ENCODE assay signal across 8 mouse cellular contexts in the genomic region with DNA sequence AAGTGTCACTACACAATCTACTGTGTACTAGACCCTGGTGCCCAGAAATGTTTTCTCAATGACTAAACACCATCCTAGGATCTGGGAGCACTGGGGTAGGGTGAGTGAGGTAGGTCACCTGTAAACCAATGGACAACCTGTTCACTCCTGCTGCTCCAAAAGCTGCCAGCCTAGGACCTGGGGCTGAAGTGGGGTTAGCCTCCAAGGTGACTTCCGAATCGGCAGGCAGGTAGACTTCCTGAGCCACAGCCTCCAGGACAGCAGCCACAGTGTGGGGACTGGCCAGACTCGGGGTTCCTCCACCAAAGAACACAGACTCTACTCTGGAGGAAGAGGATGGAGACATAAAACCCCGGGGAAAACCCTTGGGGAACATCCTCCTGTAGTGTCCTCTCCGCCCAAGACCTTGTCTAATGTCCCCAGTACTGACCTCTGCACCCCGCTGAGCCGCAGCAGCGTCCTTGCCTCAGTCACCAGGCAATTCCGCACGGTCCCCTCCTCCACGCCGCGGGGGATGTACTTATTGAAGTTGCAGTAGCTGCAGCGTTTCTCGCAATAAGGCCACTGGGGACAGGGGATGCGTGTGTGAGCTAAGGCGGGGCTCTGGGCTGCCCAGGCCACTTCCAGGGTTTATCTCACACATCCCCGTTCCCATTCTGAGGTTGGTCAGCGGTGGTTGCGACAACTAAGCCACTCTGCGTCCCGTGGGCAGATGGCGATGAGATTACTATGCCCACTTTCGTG. TPM values are rescaled to one million over a fixed set of nuclear protein-coding genes. Genes with fewer than 3 reads are reported as not detected.
DNase-seq lines count a peak whose midpoint lies in the region; ATAC-seq lines count a peak whose summit lies in the region.

No protein-coding gene starts in this region.

- no peaks in the 10 kb centered on the region for H3K36me3 ChIP-seq in embryonic facial prominence, embryonic 14.5 days (ENCODE audit: control insufficient read depth, insufficient read depth, low read length)
- H3K36me3 ChIP-seq in heart, embryonic 16.5 days (ENCODE audit: control insufficient read depth, insufficient read depth), result no peaks in the 10 kb centered on the region

- H3K4me1 ChIP-seq in embryonic facial prominence, embryonic 14.5 days (ENCODE audit: control insufficient read depth, insufficient read depth, low read length), result peaks cover 8% of the 10 kb centered on the region
- peaks cover 7% of the 10 kb centered on the region for H3K4me1 ChIP-seq in heart, embryonic 16.5 days (ENCODE audit: control insufficient read depth, insufficient read depth, low read length)

- peak; percentile 32 for ATAC-seq in CD4-positive, CD25-positive, alpha-beta regulatory T cell, adult 4 months
- peak; percentile 17; the same call in 1 of the 2 replicates for ATAC-seq in embryonic facial prominence, embryonic 14.5 days (ENCODE audit: low read depth)
- ATAC-seq in heart, embryonic 16.5 days (replicated peaks; ENCODE audit: extremely low read depth, insufficient read depth, low FRiP score), result 0 out of 2 replicates have a peak, but pooled peaks have one; percentile 11
- ATAC-seq in monocyte, adult 5-6 weeks (replicated peaks; ENCODE audit: insufficient number of reproducible peaks, low FRiP score, low TSS enrichment, poor library complexity, severe bottlenecking), result no peak; the same call in 1 of the 2 replicates

- H3K9me3 ChIP-seq in embryonic facial prominence, embryonic 14.5 days (ENCODE audit: control insufficient read depth, low read length), result no peaks in the 10 kb centered on the region
- peaks cover 4% of the 10 kb centered on the region; the same call in 1 of the 2 replicates for H3K9me3 ChIP-seq in heart, embryonic 16.5 days (replicated peaks; ENCODE audit: control insufficient read depth, low read length)

- no peaks in the 10 kb centered on the region for H3K27me3 ChIP-seq in embryonic facial prominence, embryonic 14.5 days (replicated peaks; ENCODE audit: control insufficient read depth, insufficient read depth, low read length)
- H3K27me3 ChIP-seq in heart, embryonic 16.5 days (ENCODE audit: control insufficient read depth, insufficient read depth, low read length), result no peaks in the 10 kb centered on the region

- peak overlapping the region; percentile 76 for H3K27ac ChIP-seq in embryonic facial prominence, embryonic 14.5 days (replicated peaks; ENCODE audit: low read depth, low read length)
- H3K27ac ChIP-seq in heart, embryonic 16.5 days (ENCODE audit: low read length), result peak overlapping the region; percentile 79

- DNase-seq in adrenal gland, adult 2 months, result peak; percentile 81
- peak; percentile 54 for DNase-seq in embryonic facial prominence, embryonic 14.5 days (ENCODE audit: low spot score)
- peak; percentile 41 to 62 for DNase-seq in kidney, postnatal 36 days
- peak; percentile 34 for DNase-seq in lung, postnatal 25 days (ENCODE audit: low spot score)
- peak; percentile 51 to 66 for DNase-seq in right cerebral cortex, adult 2 months (ENCODE audit: low spot score in 2 of 2)

- 9% methylated on average over 24 of the region's 24 CpGs for WGBS in embryonic facial prominence, embryonic 14.5 days
- 10% methylated on average over 24 of the region's 24 CpGs for WGBS in heart, embryonic 16.5 days

- peak overlapping the region; percentile 67 for H3K4me3 ChIP-seq in embryonic facial prominence, embryonic 14.5 days (ENCODE audit: low read depth, low read length)
- peak overlapping the region; percentile 57 for H3K4me3 ChIP-seq in heart, embryonic 16.5 days (ENCODE audit: low read length)

- H3K4me2 ChIP-seq in embryonic facial prominence, embryonic 14.5 days (ENCODE audit: low read depth, low read length), result peak overlapping the region; percentile 97
- H3K4me2 ChIP-seq in heart, embryonic 16.5 days (ENCODE audit: low read depth, low read length), result peak overlapping the region; percentile 79

- H3K9ac ChIP-seq in embryonic facial prominence, embryonic 14.5 days (ENCODE audit: low read depth, low read length), result peak overlapping the region; percentile 74
- peak overlapping the region; percentile 73 for H3K9ac ChIP-seq in heart, embryonic 16.5 days (ENCODE audit: low read length)

RNA-seq across cellular contexts. Expression of gene Rsad1, which starts 0.8 kb away (rescaled TPM):
- polyA plus RNA-seq in CD4-positive, CD25-positive, alpha-beta regulatory T cell, adult 4 months (2017; shearing (Covaris generic)), result 1 to 10 TPM in 1 of 2 experiments, under 1 TPM in 1; 0.78 to 1.7 TPM
- total RNA-seq in adrenal gland, adult 2 months (2021), result 10 to 100 TPM in 1 of 2 experiments, 1 to 10 TPM in 1; 8.4 to 13.4 TPM
- polyA plus RNA-seq in adrenal gland, adult 2 months (2012; rRNA removed), result 25.8 and 27.0 TPM in 2 replicates
- polyA plus RNA-seq in embryonic facial prominence, embryonic 14.5 days (2014; fragmentation: Nextera tagmentation; extraction: Ambion mirVana), result 2.2 and 2.8 TPM in 2 replicates
- polyA plus RNA-seq in heart, embryonic 16.5 days (2015; fragmentation: Nextera tagmentation; extraction: Ambion mirVana), result 7.3 and 8.0 TPM in 2 replicates
- total RNA-seq in monocyte, adult 5-6 weeks (2017), result 1.6 to 4.8 TPM (median 3.1 TPM) in 3 replicates

RNA-seq across cellular contexts. Expression of gene Chad, which starts 16.6 kb away (rescaled TPM):
- under 1 TPM; 0.26 to 0.73 TPM for polyA plus RNA-seq in CD4-positive, CD25-positive, alpha-beta regulatory T cell, adult 4 months (2017; shearing (Covaris generic))
- total RNA-seq in adrenal gland, adult 2 months (2021), result not detected
- 0.06 and 0.13 TPM in 2 replicates for polyA plus RNA-seq in adrenal gland, adult 2 months (2012; rRNA removed)
- polyA plus RNA-seq in embryonic facial prominence, embryonic 14.5 days (2014; fragmentation: Nextera tagmentation; extraction: Ambion mirVana), result 9.5 and 10.1 TPM in 2 replicates
- polyA plus RNA-seq in heart, embryonic 16.5 days (2015; fragmentation: Nextera tagmentation; extraction: Ambion mirVana), result 2.0 and 2.1 TPM in 2 replicates
- not detected in 3 replicates for total RNA-seq in monocyte, adult 5-6 weeks (2017)

RNA-seq across cellular contexts. Expression of gene Mycbpap, which starts 26.7 kb away (rescaled TPM):
- polyA plus RNA-seq in CD4-positive, CD25-positive, alpha-beta regulatory T cell, adult 4 months (2017; shearing (Covaris generic)), result not detected
- total RNA-seq in adrenal gland, adult 2 months (2021), result 1 to 10 TPM; 3.8 to 6.7 TPM
- 0.49 and 0.84 TPM in 2 replicates for polyA plus RNA-seq in adrenal gland, adult 2 months (2012; rRNA removed)
- 1.4 and 4.1 TPM in 2 replicates for polyA plus RNA-seq in embryonic facial prominence, embryonic 14.5 days (2014; fragmentation: Nextera tagmentation; extraction: Ambion mirVana)
- polyA plus RNA-seq in heart, embryonic 16.5 days (2015; fragmentation: Nextera tagmentation; extraction: Ambion mirVana), result 5.7 and 9.1 TPM in 2 replicates
- total RNA-seq in monocyte, adult 5-6 weeks (2017), result 0.19 TPM in 1 of 3 replicates, not detected in the others

RNA-seq across cellular contexts. Expression of gene Epn3, which starts 48.4 kb away (rescaled TPM):
- not detected for polyA plus RNA-seq in CD4-positive, CD25-positive, alpha-beta regulatory T cell, adult 4 months (2017; shearing (Covaris generic))
- 10 to 100 TPM; 23.3 to 40.4 TPM for total RNA-seq in adrenal gland, adult 2 months (2021)
- 23.0 and 25.5 TPM in 2 replicates for polyA plus RNA-seq in adrenal gland, adult 2 months (2012; rRNA removed)
- polyA plus RNA-seq in embryonic facial prominence, embryonic 14.5 days (2014; fragmentation: Nextera tagmentation; extraction: Ambion mirVana), result 4.3 and 6.6 TPM in 2 replicates
- polyA plus RNA-seq in heart, embryonic 16.5 days (2015; fragmentation: Nextera tagmentation; extraction: Ambion mirVana), result 13.6 and 17.9 TPM in 2 replicates
- not detected in 3 replicates for total RNA-seq in monocyte, adult 5-6 weeks (2017)

RNA-seq across cellular contexts. Expression of gene Acsf2, which starts 53.5 kb away (rescaled TPM):
- polyA plus RNA-seq in CD4-positive, CD25-positive, alpha-beta regulatory T cell, adult 4 months (2017; shearing (Covaris generic)), result 1 to 10 TPM; 1.6 to 2.3 TPM
- 100 to 1,000 TPM; 146 to 155 TPM for total RNA-seq in adrenal gland, adult 2 months (2021)
- polyA plus RNA-seq in adrenal gland, adult 2 months (2012; rRNA removed), result 149 and 167 TPM in 2 replicates
- 6.3 and 7.3 TPM in 2 replicates for polyA plus RNA-seq in embryonic facial prominence, embryonic 14.5 days (2014; fragmentation: Nextera tagmentation; extraction: Ambion mirVana)
- 2.7 and 3.9 TPM in 2 replicates for polyA plus RNA-seq in heart, embryonic 16.5 days (2015; fragmentation: Nextera tagmentation; extraction: Ambion mirVana)
- total RNA-seq in monocyte, adult 5-6 weeks (2017), result 1.8 to 10.8 TPM (median 2.8 TPM) in 3 replicates
